Mouse (Mus musculus) liver, embryonic 12.5 days (tissue): ENCODE results near the gene Olfr1157. TPM values are rescaled to one million over a fixed set of nuclear protein-coding genes. Genes with fewer than 3 reads are reported as not detected.

Experiments used
- ATAC-seq: fragments of 200-750 bp; cut with Nextera tagmentation; 2 replicates; pipeline ENCODE4 v1.8.0; 2017; ENCODE audit warnings: moderate number of reproducible peaks, mild to moderate bottlenecking, moderate library complexity
- H3K27ac ChIP-seq: fragments of 300-500 bp; sonication (generic); 2 replicates; pipeline ENCODE4 v1.5.1; 2016; ENCODE audit warnings: mild to moderate bottlenecking
- H3K27me3 ChIP-seq: fragments of 300-500 bp; sonication (generic); replicated peaks from 2 replicates; pipeline ENCODE4 v1.6.1; 2016; ENCODE audit warnings: mild to moderate bottlenecking, moderate library complexity
- H3K36me3 ChIP-seq: fragments of 300-500 bp; sonication (generic); 2 replicates; pipeline ENCODE4 v1.6.1; 2016; ENCODE audit warnings: mild to moderate bottlenecking, moderate library complexity
- H3K4me1 ChIP-seq: fragments of 300-500 bp; sonication (generic); 2 replicates; pipeline ENCODE4 v1.6.1; 2016
- H3K4me2 ChIP-seq: fragments of 300-500 bp; sonication (generic); 2 replicates; pipeline ENCODE4 v1.6.1; 2016; ENCODE audit warnings: mild to moderate bottlenecking, moderate library complexity
- H3K4me3 ChIP-seq: fragments of 300-500 bp; sonication (generic); 2 replicates; pipeline ENCODE4 v1.5.1; 2016; ENCODE audit warnings: mild to moderate bottlenecking, moderate library complexity
- H3K9ac ChIP-seq: fragments of 300-500 bp; sonication (generic); 2 replicates; pipeline ENCODE4 v1.6.1; 2016; ENCODE audit warnings: mild to moderate bottlenecking, moderate library complexity
- H3K9me3 ChIP-seq: fragments of 300-500 bp; sonication (generic); replicated peaks from 2 replicates; pipeline ENCODE4 v1.6.1; 2016; ENCODE audit warnings: mild to moderate bottlenecking, moderate library complexity
- WGBS: fragments of 180-500 bp; shearing (Covaris S2); methylation state at CpG from one replicate; pipeline ENCODE4 v1.1.7; 2016; ENCODE audit not compliant: insufficient replicate concordance; 5-methylcytosine and 5-hydroxymethylcytosine counted together
- polyA plus RNA-seq: library from polyadenylated mRNA; unstranded; fragments of >200 nt; fragmentation: Nextera tagmentation; extraction: Ambion mirVana; gene quantifications from 2 replicates; pipeline ENCODE4 v1.2.1, GENCODE M21; 2016

The Olfr1157 gene
- polyA plus RNA-seq = not detected in 2 replicates

GRCm38 (mm10) chr2:87968199-87968598, at the start of gene Olfr1157:
Gene Olfr1157, minus strand, starts transcription at chr2:87968299.
- H3K4me2 ChIP-seq = no peak within 1 kb of the TSS
- H3K9ac ChIP-seq = no peak within 1 kb of the TSS
- no peak for ATAC-seq
- no peaks in the 10 kb centered on the region for H3K4me1 ChIP-seq
- H3K36me3 ChIP-seq = no peaks in the 10 kb centered on the region
- no peak within 1 kb of the TSS for H3K4me3 ChIP-seq
- H3K27me3 ChIP-seq = no peaks in the 10 kb centered on the region
- H3K27ac ChIP-seq = no peak within 1 kb of the TSS
- WGBS = 89% methylated on average over 4 of the region's 4 CpGs
- H3K9me3 ChIP-seq = no peaks in the 10 kb centered on the region

- Histone ChIP-seq H3K27me3 (no peaks in the 10 kb centered on the region), H3K4me2 (no peak within 1 kb of the TSS), H3K9ac (no peak within 1 kb of the TSS), H3K36me3 (no peaks in the 10 kb centered on the region), H3K4me3 (no peak within 1 kb of the TSS), H3K27ac (no peak within 1 kb of the TSS), H3K4me1 (no peaks in the 10 kb centered on the region), H3K9me3 (no peaks in the 10 kb centered on the region)
- ATAC-seq = no peak
Observed at GRCm38 (mm10) chr2:88007515-88008318, 39.6 kb upstream of the Olfr1157 start, which contains the start of gene Olfr1160. Gene Olfr1160, minus strand, starts transcription at chr2:88008268.

- no peak for ATAC-seq
- Histone ChIP-seq H3K4me3 (no peak within 1 kb of the TSS), H3K4me2 (no peak within 1 kb of the TSS), H3K9ac (no peak within 1 kb of the TSS), H3K27me3 (no peaks in the 10 kb centered on the region), H3K36me3 (no peaks in the 10 kb centered on the region), H3K27ac (no peak within 1 kb of the TSS), H3K4me1 (no peaks in the 10 kb centered on the region), H3K9me3 (no peaks in the 10 kb centered on the region; the same call in 1 of the 2 replicates)
Observed at GRCm38 (mm10) chr2:87989813-87990212, 21.7 kb upstream of the Olfr1157 start, which contains the start of gene Olfr1158. Gene Olfr1158, plus strand, starts transcription at chr2:87990113.

GRCm38 (mm10) chr2:87974563-87974962, 6.5 kb upstream of the Olfr1157 start, which contains the start of gene Olfr74:
Gene Olfr74, minus strand, starts transcription at chr2:87974663.
- no peak within 1 kb of the TSS for H3K4me3 ChIP-seq
- ATAC-seq = no peak
- no peak within 1 kb of the TSS for H3K27ac ChIP-seq
- no peak within 1 kb of the TSS for H3K4me2 ChIP-seq
- WGBS = 54% methylated on average over 3 of the region's 3 CpGs
- H3K36me3 ChIP-seq = no peaks in the 10 kb centered on the region
- no peaks in the 10 kb centered on the region for H3K9me3 ChIP-seq
- no peak within 1 kb of the TSS for H3K9ac ChIP-seq
- no peaks in the 10 kb centered on the region for H3K27me3 ChIP-seq
- no peaks in the 10 kb centered on the region for H3K4me1 ChIP-seq

GRCm38 (mm10) chr2:87953000-87953399, 15.1 kb downstream of the Olfr1157 start, which contains the start of gene Olfr1156:
Gene Olfr1156, minus strand, starts transcription at chr2:87953100.
- H3K27me3 ChIP-seq = no peaks in the 10 kb centered on the region
- ATAC-seq = no peak
- no peaks in the 10 kb centered on the region for H3K36me3 ChIP-seq
- H3K9ac ChIP-seq = no peak within 1 kb of the TSS
- H3K27ac ChIP-seq = no peak within 1 kb of the TSS
- H3K4me3 ChIP-seq = no peak within 1 kb of the TSS
- H3K9me3 ChIP-seq = no peaks in the 10 kb centered on the region
- no peaks in the 10 kb centered on the region for H3K4me1 ChIP-seq
- no peak within 1 kb of the TSS for H3K4me2 ChIP-seq

- Histone ChIP-seq H3K9ac (no peak within 1 kb of the TSS), H3K9me3 (no peaks in the 10 kb centered on the region), H3K27me3 (no peaks in the 10 kb centered on the region), H3K4me2 (no peak within 1 kb of the TSS), H3K4me3 (no peak within 1 kb of the TSS), H3K4me1 (no peaks in the 10 kb centered on the region), H3K36me3 (no peaks in the 10 kb centered on the region), H3K27ac (no peak within 1 kb of the TSS)
- ATAC-seq = no peak
- 78% methylated on average over 1 of the region's 1 CpGs for WGBS
Observed at GRCm38 (mm10) chr2:87945037-87945436, 23.1 kb downstream of the Olfr1157 start, which contains the start of gene Olfr1155. Gene Olfr1155, minus strand, starts transcription at chr2:87945137.

Other genes with a start within 250 kb of the Olfr1157 start
- gene Olfr1138, start 228.3 kb downstream of the Olfr1157 start, polyA plus RNA-seq = not detected in 2 replicates
- not detected in 2 replicates for gene Olfr1140, start 224.5 kb downstream of the Olfr1157 start, polyA plus RNA-seq
- not detected in 2 replicates for gene Olfr1141, start 214.3 kb downstream of the Olfr1157 start, polyA plus RNA-seq
- gene Olfr152, start 188.8 kb downstream of the Olfr1157 start, polyA plus RNA-seq = not detected in 2 replicates
- not detected in 2 replicates for gene Olfr1143, start 167.7 kb downstream of the Olfr1157 start, polyA plus RNA-seq
- gene Olfr1145, start 158.5 kb downstream of the Olfr1157 start, polyA plus RNA-seq = not detected in 2 replicates
- gene Olfr1148, start 137.8 kb downstream of the Olfr1157 start, polyA plus RNA-seq = not detected in 2 replicates
- not detected in 2 replicates for gene Olfr1150-ps1, start 124.3 kb downstream of the Olfr1157 start, polyA plus RNA-seq
- not detected in 2 replicates for gene Olfr1151, start 112.4 kb downstream of the Olfr1157 start, polyA plus RNA-seq
- not detected in 2 replicates for gene Olfr1152, start 101.8 kb downstream of the Olfr1157 start, polyA plus RNA-seq
- gene Olfr1153, start 73.3 kb downstream of the Olfr1157 start, polyA plus RNA-seq = not detected in 2 replicates
- gene Olfr1154, start 63.1 kb downstream of the Olfr1157 start, polyA plus RNA-seq = not detected in 2 replicates
- not detected in 2 replicates for gene Olfr1155, start 23.2 kb downstream of the Olfr1157 start, polyA plus RNA-seq
- gene Olfr1156, start 15.2 kb downstream of the Olfr1157 start, polyA plus RNA-seq = not detected in 2 replicates
- gene Olfr74, start 6.4 kb upstream of the Olfr1157 start, polyA plus RNA-seq = not detected in 2 replicates
- not detected in 2 replicates for gene Olfr1158, start 21.8 kb upstream of the Olfr1157 start, polyA plus RNA-seq
- not detected in 2 replicates for gene Olfr1160, start 40.0 kb upstream of the Olfr1157 start, polyA plus RNA-seq
- not detected in 2 replicates for gene Olfr1161, start 54.5 kb upstream of the Olfr1157 start, polyA plus RNA-seq
- not detected in 2 replicates for gene Olfr73, start 69.4 kb upstream of the Olfr1157 start, polyA plus RNA-seq
- gene Olfr1162, start 82.8 kb upstream of the Olfr1157 start, polyA plus RNA-seq = not detected in 2 replicates
- gene Olfr1163, start 103.5 kb upstream of the Olfr1157 start, polyA plus RNA-seq = not detected in 2 replicates
- not detected in 2 replicates for gene Olfr1164, start 125.7 kb upstream of the Olfr1157 start, polyA plus RNA-seq
- not detected in 2 replicates for gene Olfr1166, start 160.0 kb upstream of the Olfr1157 start, polyA plus RNA-seq
- gene Olfr1167, start 186.9 kb upstream of the Olfr1157 start, polyA plus RNA-seq = not detected in 2 replicates
- not detected in 2 replicates for gene Olfr1168, start 213.6 kb upstream of the Olfr1157 start, polyA plus RNA-seq